Mouse (Mus musculus) hematopoietic stem cell, adult 5-6 weeks (primary cell): Measurements from ENCODE around the gene Snx4. TPM values are rescaled to one million over a fixed set of nuclear protein-coding genes. Genes with fewer than 3 reads are reported as not detected.
A peak's percentile ranks its signal among the peaks of the same experiment; 100 is the strongest.
"Not testable (repeated sequence)": the region's sequence is repeated elsewhere in the genome, so short reads cannot be mapped to it uniquely, and the experiment has no call there.

Experiments used
- ATAC-seq, 2 experiments: fragments of 125-278 bp in 1 of 2; replicated peaks in 1 of 2; 2 replicates each; pipeline ENCODE4 v1.8.0; 2016 to 2017; ENCODE audit warnings: inconsistent platforms in 2 of 2, mild to moderate bottlenecking in 2 of 2, moderate number of reproducible peaks in 2 of 2, low read depth in 1 of 2, moderate TSS enrichment in 1 of 2; ENCODE audit not compliant: low FRiP score in 2 of 2, poor library complexity in 2 of 2, severe bottlenecking in 2 of 2, insufficient read depth in 1 of 2, low TSS enrichment in 1 of 2
- total RNA-seq: library from RNA; stranded (forward); fragments of 172-1452, 232-1000 nt; gene quantifications from 2 replicates; pipeline ENCODE4 v1.2.3, GENCODE M21; 2017

Gene Snx4
- total RNA-seq = 82.6 and 101 TPM in 2 replicates

DNA sequence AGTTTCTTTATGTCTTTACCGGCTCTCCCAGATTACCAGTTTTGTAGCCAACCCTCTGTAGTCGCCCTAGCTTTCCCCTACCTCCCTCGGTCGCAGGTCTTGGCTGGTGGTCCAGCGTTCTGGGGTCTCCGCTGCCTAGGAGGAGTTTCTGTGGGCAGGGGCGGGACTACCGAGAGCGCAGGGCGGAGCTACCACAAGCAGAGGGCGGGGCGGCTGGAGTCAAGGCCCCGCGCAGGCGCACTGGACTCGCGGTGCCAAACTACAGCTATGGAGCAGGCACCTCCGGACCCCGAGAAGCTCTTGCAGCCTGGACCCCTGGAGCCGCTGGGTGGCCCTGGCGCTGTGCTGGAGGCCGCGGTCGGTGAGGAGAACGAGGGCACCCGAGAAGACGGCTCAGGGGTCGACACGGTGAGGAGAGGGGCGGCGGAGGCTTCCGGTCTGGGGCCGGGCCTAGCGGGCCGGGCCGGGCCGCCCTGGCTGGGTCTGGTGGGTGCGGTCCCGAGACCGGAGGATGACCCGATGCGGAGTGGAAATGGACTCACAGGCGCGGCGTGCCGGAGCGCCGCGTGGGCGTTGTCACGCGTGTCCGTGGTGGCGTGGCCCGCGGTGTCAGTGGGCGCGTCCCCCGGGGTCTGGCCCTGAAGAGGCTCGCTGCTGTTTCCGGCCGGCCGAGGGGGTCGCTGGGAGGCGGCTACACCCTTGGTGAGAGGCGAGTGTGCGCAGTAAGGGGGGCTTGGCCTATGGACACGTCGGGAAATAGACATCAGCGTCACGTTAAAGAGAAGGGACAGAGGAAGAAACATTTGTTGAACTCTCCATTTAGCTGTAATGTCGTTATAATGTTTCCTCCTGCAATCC, at the start of gene Snx4:
Gene Snx4 (plus strand): TSS at position 249 of the 858 bp plus-strand sequence.
- ATAC-seq = peak; percentile 94 to 96

DNA sequence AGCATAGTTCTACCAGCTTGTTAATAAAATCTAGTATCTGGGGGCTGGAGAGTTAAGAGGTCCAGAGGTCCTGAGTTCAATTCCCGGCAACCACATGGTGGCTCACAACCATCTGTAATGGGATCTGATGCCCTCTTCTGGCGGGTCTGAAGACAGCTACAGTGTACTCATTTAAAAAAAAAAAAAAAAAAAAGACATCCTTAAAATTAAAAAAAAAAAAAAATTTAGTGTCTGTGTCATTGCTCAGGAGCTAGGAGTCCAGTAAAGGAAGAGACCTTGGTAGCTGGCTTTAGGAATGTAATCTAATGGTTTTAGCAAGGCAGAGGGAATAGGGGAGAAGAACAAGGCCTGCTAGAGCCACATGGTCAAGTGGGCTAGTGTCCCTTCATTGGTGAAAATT, 40.4 kb upstream of the Snx4 start:
- ATAC-seq = no peak

DNA sequence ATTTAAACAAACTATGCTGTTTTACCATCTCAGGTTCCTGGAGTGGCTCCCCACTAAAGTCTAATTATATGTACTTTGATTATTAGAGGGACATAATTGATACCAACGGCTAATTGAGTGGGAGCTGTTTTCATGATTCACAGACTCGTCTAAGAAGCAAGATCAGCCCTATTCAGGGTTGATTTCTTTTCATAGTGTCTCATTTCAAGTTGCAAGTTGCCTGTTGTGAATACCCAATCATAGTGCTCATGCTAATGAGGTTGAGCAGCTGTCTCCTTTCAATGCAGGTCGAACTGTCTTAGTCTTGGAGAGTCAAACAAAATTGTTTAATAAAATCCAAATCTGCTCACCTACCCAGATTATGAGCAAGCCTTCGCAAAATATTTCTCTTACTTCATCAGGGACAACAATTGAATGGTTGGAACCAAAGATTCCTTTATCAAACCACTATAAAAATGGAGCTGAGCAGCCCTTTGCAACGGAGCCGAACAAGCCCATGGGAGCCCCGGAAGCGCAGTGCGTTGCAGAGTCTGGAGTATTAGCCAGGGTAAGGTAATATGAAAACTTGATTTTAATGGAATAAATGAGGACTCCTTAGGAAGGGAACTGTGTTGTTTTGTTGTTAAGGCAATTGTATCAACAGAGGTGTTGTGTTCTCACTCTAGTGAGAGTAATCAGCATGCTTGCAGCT, 34.8 kb upstream of the Snx4 start:
- no peak for ATAC-seq

DNA sequence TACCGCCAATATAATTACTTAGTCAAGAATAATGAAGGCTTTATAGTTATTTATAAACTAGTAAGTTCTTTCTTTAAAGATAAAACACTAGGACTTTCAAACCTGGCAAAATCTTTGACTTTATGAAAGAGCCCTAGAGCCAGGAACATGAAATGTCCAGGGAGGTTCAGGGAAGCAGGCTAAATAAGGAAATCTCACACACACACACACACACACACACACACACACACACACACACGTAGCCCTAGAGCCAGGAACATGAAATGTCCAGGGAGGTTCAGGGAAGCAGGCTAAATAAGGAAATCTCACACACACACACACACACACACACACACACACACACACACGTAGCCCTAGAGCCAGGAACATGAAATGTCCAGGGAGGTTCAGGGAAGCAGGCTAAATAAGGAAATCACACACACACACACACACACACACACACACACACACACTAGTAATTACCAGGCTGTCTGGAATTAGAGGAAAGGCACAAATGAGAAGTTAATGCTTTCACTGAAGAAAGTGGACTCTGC, 33.6 kb upstream of the Snx4 start:
- ATAC-seq = not testable (repeated sequence)

DNA sequence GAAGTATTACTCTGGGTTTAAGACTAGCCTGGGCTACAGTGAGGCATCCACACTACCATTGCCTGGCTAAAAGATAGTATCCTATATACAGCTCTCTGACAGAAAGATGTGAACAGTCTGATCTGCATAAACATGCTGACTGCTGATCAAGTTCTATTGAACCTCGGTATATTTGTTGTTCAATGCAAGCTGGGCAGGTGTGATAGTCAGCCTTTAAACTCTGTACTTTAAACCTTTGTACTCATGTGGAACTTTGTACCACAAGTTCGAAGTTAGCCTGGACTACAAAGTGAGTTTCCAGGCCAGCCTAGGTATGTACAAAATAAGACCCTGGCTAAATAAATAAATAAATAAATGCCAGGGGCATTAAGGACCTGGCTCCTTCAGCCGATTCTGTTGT, 28.8 kb upstream of the Snx4 start:
- ATAC-seq = no peak

DNA sequence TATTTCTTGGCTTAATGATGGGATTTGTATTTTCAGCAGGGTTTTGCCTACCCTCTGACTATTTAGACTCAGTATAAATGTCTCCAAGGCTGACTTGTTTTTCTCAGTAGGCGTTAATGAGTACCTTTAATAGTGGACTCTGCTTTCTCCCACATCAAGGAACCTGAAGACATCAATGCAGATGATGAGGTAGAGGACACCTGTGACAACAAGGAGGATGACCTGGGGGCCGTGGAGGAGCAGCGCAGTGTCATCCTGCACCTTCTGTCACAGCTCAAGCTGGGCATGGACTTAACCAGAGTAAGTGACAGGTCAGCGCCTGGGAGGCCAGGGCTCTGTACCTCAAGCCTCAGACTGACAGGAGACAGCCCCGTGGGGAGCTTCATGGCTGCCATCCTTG, 26.9 kb upstream of the Snx4 start:
- ATAC-seq = no peak

DNA sequence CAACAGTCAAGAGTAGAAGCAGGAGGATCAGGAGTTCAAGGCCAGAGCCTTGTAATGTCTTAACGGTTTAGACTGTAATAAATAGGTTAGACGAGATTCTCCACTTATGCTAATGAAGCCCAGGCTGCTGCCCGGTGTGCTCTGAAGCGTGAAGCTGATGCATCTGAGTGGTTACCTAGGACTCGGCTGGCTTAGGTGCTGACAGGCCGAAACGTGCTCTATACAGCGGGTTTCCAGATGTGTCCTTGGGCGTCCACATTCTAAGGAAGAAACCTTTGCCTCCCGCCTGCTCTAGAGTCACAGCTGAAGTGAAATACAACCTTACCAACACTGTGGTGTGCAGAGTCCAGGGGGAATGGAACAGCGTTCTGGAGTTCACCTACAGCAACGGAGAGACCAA, 17.1 kb upstream of the Snx4 start:
- ATAC-seq = no peak

DNA sequence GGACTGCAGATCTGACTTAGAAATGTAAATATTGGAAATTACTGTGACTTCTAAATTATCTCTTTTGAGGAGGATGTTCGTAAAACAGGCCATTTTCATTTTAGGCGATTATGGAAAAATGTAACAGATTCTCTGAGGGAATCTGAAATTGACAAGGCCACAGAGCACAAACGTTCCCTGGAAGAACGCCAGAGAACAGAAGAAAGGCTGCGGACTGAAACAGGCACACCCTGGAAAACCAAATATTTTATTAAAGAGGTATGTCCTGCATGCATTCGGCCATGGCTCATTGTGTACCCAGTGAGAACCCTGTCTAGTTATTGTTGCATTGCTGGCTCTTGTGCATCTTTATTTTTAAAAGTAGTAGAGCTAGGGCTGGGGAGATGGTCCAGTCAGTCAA, 15.1 kb upstream of the Snx4 start:
- ATAC-seq = no peak

DNA sequence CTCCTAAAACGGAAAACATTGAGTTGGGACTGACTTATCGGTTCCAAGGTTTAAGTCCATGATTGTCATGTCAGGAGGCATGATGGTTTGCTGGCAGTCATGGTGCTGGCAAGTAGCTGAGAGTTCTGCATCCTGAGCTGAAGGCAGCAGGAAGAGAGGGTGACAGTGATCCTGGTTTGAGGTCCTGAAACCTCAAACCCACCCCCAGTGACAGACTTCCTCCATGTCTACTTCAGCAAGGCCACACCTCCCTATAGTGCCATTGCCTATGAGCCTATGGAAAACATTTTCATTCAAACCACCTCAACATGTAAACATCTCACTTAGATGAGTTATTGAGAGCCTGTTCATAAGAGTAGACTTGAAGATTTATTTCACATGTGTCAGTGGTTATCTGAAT, 11.9 kb upstream of the Snx4 start:
- peak in 1 of 2 experiments; percentile 39; a peak in 1 of 4 replicates for ATAC-seq

DNA sequence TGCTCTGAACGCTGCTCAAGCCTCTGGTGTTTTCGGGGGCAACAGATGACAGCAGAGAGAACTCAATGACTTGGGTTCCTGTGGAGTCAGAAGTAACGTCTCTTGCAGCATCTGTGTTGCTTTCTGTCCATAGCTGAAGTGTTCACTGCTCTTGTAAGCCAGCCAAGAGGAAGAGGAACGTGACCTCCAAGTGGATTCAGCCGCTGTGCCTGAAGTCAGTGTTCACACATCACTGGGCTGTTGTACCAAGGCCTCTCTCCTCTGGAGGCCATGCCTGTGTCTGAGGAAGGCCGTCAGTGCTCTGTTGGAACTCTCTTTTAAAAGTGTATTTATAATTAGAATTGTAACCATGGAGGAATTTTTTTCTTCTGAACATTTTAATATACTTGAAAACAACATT, 9.2 kb upstream of the Snx4 start:
- no peak for ATAC-seq

DNA sequence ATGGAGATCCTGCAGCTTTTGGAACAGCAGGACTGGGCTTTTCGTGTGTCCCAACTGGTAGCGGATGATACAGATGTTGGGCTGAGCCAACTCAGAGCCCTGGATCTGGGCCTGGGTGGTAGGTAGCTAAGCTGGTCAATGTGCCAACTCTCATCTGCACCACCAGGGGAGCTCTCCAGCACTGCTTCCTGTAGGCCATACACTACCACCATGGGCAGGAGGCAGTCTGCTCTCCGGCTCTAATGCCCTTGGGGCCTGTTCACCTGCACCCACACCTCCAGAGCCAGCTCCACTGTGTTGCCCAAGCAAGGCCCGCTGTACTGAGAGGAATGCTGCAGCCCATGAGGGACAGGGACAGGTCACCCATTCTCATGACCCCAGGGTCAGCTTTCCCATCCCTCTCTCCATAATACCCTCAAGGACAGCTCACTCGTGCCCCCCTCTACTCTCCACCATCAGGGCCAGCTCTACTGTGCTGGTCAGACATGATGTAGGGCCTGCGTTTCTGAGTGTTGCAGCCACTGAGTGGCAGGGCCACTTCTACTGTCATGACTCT, 7.0 kb upstream of the Snx4 start:
- no peak; a peak in 1 of 4 replicates for ATAC-seq

DNA sequence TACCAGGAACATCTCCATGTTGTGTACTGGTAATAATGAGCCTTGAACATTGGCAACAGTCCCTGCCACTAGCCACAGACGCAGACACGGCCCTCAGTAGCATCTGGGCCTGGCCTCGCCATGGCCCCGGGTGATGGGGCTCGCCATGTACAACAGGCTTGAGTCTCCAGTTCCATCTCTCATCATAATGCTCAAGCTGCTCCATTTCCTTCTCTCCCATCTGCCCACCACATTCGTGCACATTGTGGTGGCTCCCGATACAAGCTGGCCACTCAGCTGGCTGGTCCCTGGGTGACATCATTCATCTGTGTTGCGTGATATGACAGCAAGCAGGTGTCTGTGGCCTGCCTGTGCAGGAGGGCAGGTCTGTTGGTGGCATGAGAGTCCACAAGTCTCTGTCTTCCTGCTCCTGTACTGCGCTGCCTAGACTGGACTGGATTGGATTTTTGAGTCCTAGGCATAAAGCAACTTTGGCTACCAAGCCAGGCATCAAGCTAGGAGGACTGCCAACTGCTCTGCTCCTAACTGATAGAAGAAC, 6.2 kb upstream of the Snx4 start:
- no peak for ATAC-seq

DNA sequence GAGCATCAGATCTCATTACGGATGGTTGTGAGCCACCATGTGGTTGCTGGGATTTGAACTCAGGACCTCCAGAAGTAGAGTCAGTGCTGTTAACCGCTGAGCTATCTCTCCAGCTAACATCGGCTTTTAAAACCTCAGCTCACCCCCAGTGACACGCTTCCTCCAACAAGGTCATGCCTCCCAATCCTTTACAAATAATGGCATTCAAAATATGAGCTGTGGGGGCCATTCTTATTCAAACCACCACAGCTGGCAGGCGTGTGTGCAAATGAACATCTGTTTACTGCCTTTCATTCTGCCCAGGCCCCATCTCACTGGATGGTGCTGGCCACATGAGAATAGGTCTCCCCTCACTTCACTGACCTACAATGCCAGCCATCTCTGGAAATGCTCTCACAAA, 4.7 kb upstream of the Snx4 start:
- ATAC-seq = no peak

DNA sequence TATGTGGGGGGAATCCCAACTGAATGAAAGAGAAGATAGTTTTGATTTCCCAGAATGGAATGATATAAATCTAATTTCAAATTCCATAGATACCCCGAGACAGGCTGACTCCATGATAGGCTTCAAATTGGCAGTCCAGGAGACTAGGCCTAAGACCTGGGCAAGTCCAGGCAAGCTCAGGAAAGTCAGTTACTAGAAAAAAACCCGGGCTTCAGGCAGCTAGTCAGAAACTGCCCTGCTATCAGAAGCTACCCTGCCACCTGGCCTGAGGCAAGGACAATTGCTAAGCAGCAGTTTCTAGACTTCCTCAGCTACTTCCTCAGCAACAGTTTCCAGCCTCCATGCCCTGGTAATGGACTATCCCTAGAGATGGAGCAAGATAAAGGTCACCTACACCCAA, 4.2 kb upstream of the Snx4 start:
- ATAC-seq = no peak

DNA sequence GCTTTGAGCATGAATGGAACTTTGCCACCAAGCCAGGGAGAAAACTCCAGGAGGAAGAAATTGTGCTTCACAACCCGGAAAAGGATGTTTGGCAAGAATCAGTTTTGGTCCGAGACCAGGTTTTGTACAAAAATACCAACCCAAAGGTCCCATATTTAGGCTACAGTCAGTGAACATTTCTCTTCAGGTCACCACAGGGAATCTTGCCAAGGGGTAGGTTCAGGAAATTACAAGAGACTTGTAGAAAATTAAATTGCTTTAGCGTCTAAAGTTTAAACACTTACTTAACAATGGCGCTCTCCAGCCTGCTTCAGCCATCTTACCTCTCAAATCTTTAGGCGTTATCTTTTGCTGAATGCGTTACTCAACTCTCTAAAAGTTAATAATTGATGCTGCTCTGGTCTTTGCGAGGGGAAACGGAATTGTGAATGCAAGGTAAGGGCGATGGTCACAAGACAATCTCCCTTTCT, 556 bp upstream of the Snx4 start:
- ATAC-seq = peak in 1 of 2 experiments; percentile 28; a peak in 1 of 4 replicates

DNA sequence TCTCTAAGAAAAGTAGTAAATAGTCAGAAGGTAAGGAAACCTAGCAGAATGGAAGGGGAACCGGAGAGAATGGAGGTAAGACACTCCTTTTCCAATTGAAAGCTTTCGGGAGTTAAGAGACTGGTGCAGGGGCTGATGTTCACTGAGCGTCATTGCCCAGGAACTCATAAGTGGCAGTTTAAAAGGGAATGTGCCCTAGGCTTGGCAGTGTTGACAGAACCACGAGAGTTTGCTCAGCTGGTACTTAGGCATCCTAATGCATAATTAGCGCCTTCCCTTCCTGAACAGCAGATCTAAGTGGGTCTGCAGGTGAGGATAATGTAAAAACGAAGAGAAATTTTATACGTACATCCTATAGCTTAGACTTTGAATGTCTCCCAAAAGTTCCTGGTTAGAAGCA, 4.4 kb downstream of the Snx4 start:
- ATAC-seq = no peak

DNA sequence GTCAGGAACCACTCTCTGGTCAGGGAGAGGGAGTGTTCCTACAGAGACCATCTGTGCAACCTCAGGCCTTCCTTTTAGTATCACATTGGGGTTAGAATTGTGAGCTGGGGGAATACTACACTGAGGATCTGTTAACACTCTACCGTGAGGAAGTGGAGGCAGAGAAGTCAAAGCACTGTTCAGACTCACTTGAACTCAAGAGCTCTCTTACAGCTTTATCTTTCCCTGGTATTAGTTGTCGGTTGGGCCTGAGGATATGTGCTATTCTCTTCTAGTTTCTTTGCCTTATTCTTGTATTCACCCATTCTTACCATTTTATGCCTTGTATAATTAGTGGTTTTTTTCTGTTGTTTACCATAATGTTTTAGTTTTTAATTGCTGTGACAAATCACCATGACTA, 7.3 kb downstream of the Snx4 start:
- ATAC-seq = no peak

DNA sequence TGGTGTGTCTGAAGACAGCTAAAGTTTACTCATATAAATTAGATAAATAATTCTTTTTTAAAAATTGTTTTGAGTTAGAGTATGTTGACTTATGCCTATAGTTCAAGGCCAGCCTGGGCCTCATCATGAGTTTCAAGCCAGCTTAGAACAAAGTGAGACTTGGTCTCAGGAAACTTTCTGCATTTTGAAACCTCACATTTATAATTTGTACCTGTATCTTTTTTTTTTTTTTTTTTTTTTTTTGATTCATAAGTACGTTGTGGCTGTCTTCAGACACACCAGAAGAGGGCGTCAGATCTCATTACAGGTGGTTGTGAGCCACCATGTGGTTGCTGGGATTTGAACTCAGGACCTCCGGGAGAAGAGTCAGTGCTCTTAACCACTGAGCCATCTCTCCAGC, 8.6 kb downstream of the Snx4 start:
- ATAC-seq = no peak
